Mouse (Mus musculus): ENCODE measurements at regions not wholly inside any gene's neighbourhood (a gene's known extent, or its start where the extent isn't known, plus 50 kb on each side); places are given as distances from the start of the nearest gene placed in this dataset.

GRCm38 (mm10) chr2:45208526-45208925 lies 91.3 kb upstream of the Zeb2 start:
- DNase-seq (ENCODE audit: low spot score in 2 of 2), result no peak

DNA sequence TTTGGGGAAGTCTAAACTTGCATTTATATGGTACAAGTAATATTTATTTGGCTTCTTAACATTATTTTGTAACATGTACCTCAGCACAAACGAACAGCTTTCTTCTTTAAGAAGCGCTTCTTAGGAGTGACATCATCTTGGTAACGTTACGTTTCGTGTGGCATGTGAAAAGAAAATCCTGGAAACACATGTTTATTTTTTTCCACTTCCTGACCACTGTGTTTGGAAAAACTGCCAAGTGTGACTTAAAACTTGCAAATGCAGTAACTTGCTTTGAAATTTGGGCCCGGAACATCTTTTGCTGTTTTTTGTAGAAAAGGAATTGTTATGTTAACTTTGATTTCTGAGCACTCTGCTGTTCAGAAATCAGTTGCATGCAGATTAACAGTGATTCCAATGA lies 88.6 kb upstream of the Zeb2 start:
- DNase-seq (ENCODE audit: low spot score in 2 of 2), result no peak

DNA sequence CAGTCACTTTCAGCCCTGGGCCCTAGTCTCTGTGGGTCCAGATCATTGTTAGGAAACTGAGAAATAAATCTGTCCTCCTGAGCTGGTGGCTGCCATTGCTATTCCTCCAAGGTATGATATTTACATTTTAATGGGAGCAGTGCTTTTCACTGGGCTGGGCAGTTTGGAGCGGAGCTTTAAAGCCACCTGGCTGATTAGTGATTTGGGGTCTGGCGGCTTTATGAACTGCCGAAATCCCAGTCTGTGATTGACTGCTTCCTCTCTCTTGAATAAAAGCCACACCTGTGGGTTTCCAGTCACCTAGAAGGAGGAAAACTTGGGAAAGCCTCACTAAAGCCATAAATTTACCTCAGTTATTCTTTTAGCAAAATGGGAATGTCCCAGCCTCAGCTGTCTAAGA lies 88.0 kb upstream of the Zeb2 start:
- DNase-seq (ENCODE audit: low spot score in 2 of 2), result no peak

DNA sequence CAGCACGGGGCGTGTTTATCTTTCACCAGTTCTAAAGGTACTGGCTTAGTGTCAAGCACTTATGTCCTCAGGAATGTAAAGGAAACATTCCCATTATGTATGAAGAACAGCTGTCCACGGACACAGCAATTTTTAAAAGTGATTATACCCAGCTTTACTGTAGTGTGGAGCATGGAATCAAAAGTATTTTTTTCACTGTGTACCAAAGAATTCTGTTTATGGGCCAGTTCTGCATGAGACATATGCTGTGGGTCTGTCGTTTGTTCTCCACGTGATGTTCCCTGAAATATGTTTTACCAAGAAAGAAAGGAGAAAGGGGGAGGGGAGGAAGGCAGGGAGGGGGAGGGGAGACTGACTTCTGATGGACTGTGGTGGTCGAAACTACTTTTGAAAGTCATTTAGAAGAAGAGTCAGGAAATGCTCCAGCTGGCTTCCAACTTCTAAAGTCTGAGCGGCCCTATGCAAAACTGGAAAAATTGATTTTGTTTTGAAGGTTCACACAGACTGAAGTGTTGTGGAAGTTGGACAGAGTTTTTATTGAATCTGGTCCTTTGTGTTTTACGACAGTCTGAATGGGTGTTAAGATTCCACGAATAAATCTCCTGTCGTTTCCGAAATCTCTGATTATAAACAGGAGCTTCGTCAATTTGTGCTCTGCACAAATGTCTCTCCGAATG lies 80.9 kb upstream of the Zeb2 start:
- no peak for DNase-seq (ENCODE audit: low spot score in 2 of 2)

DNA sequence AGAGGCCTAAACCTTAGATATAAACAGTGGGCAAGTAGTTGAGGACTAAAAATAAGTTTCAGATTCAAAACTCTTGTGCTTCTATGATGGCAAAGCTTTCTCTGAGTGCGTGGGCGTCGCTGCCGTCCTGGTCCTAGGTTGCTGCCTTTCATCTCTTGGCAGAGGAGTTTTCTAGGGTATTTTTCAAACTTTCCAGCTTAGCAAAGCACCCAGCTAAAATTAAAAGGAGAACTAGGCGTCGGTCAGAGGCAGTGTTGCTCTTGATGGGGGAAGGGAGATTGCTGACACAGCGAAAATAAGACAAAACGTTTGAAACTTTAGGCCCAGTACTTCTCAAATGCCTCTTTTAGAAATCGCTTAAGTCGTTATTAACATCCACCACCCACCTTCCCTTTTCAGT lies 80.1 kb upstream of the Zeb2 start:
- no peak for DNase-seq (ENCODE audit: low spot score in 2 of 2)

GRCm38 (mm10) chr2:45196511-45196910 lies 79.3 kb upstream of the Zeb2 start:
- no peak for DNase-seq (ENCODE audit: low spot score in 2 of 2)

GRCm38 (mm10) chr2:45194335-45194734 lies 77.1 kb upstream of the Zeb2 start:
- DNase-seq (ENCODE audit: low spot score in 2 of 2), result no peak

DNA sequence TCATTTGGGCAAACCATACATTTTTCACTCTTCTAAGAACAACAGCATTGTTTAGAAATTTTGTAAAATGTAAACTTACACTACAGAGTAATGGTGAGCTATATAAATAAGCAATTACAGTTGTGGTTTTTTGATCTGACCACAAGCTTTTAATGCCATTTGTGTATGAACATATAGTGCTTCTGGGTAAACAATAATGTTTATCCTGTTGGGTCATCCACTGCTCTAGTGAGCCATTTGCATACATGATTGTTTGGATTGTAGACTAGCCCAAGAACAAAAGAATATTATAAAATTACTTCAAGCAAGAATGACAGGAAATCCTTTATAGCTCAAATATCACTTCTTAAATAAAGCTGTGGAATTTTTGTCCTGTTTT lies 68.4 kb upstream of the Zeb2 start:
- no peak for DNase-seq (ENCODE audit: low spot score in 2 of 2)

GRCm38 (mm10) chr2:45184704-45185620 lies 67.8 kb upstream of the Zeb2 start:
- DNase-seq (ENCODE audit: low spot score in 2 of 2), result peak in 1 of 2 experiments; percentile 22

DNA sequence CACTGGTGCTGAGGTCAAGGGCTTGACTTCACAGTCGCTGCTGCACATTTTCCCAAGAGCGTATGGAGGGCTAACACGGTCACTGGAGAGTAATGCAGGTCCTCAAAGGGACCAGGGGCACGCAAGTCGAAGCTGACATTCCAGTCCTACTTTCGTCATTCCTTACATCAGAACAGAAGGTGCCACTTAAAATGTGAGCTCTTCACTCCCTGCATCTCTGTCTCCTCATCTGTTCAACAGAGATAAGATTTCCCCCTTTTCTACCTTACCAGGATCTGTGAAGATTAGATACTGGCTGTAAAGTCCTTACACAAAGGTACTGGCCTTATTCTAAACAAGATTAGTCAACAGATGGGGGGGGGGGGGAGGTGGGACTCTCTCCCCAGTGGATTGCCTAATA lies 67.0 kb upstream of the Zeb2 start:
- DNase-seq (ENCODE audit: low spot score in 2 of 2), result no peak

DNA sequence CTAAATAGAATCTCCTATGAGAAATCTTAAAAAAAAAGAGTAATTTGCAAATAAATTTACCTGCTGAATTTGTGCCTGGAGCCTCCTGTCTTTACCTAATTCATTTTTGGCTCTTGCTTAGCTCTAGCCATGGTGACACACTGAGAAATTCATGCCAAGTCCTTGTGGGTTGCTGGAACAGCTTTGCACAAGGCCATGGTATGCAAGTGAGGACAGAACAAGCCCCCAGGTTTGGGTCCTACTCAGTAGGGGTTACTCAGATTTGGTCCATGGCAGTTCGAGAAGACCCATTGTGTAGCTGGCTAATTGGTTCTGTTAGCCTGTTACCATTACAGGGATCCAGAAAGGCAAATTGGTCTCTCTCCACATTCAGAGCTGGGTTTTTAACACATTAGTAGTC lies 65.7 kb upstream of the Zeb2 start:
- no peak for DNase-seq (ENCODE audit: low spot score in 2 of 2)

DNA sequence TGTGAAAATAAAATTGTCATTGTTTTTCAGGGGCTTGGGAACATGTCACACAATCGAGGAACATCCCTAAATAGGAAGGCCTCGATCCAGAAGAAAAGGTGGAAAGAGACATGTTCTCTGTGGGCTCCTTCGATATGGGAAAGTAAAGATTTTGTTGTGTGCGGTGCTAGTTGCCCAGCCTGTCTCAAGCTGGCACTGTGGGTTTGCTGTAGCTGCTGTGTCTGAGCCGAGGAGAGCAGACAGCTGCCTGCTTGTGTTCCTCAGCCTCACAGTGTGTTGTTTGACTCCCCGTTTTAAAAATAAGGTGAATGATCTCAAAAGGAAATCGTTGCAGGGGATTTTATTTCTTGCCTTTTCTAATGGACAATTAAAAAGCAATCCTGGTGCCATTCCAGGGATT lies 64.4 kb upstream of the Zeb2 start:
- no peak for DNase-seq (ENCODE audit: low spot score in 2 of 2)

DNA sequence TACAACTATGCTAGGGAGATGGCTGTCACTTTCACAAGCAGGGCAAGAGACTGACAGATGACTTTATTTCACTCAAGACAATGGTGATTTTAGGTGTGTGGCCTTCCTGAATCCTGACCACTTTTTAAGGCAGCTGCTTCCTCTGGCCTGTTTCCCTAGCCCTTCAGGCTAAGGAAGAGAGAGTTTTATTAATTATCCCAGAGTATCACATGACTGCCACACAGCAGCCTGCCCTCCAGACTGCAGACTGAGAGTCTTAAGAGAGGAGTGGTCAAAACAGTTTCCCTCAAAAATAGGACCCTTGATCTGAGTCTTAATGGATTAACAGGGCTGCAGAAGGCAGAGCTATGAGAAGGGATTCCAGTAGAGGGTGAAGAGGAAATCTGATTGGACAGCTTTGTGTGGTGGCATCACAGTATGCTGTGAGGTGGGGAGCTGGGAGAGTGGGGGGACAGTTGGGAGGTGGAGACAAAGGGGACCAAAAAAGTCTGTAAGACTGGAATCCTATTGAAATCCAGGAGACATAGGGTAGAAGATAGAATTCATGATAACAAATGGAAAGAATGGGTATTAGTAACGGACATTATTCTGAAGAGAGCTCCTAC lies 61.8 kb upstream of the Zeb2 start:
- DNase-seq (ENCODE audit: low spot score in 2 of 2), result no peak

DNA sequence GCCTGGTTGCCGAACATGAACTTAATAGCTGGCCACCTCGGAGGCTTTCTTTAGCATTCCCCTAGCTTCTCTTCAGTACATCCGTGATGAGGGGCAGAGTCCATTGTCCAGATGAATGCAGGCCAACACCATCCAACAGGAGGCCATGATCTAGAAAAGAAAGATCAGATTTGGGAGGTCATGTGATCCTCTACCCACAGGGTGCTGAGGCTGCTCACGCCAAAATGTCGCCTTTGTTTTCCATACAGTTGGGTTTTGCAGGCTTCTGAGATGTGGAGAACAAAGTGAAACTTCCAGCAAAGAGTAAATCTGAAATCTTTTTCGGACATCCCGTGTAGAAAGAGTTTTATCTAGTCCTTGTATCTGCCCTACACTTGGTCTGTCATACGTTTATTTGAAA lies 55.2 kb upstream of the Zeb2 start:
- DNase-seq (ENCODE audit: low spot score in 2 of 2), result no peak

- no peak for DNase-seq (ENCODE audit: low spot score in 2 of 2)
Observed at GRCm38 (mm10) chr2:45171520-45172173, 54.5 kb upstream of the Zeb2 start.

DNA sequence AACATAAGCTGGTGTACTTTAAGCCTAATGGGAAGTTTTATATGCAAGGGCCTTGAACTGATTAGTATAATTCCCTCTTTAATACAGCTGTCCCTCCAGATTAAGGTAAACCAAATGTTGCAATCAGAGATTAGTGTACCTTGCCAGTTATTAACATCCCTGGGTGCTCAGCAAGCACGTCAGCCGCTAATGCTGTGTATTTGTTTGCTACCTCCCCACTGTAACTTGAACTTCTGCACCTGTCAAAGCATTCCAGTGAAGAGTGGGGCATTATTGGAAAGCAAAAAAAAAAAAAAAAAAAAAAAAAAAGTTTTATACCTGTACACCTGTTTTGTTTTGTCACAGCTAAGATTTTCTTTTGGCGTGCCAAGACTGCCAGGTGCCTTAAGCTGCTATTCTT lies 53.1 kb upstream of the Zeb2 start:
- no peak for DNase-seq (ENCODE audit: low spot score in 2 of 2)

DNA sequence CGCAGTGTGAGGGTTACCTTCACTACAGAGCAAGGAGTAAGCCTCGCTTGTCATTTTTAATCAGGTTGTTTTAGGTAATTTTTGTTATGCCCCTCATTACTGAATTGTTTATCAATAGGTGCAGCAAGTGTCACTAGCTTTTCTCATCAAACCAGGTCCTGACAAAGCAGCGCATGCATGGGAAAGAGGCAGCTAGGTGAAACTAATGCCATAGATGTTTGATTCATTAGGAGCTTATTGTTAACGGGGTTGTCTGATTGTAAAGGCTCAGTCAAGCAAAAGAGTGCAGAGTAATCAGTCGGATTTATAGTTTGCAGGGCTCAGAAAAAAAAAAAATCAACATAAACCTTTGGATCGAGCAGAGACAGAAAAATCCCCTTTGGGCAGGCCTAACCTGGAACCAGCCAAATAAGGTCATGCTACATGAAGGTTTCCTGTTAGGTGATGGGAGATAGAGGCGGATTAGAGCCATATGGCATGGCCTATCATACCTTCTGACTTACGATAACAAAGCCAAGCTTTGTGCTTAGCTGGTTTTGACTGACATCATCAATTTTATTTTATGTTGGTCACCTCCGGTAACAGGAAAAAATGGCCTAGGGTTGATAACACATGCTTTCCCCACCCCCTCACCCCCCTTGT lies 52.4 kb upstream of the Zeb2 start:
- DNase-seq (ENCODE audit: low spot score in 2 of 2), result no peak

DNA sequence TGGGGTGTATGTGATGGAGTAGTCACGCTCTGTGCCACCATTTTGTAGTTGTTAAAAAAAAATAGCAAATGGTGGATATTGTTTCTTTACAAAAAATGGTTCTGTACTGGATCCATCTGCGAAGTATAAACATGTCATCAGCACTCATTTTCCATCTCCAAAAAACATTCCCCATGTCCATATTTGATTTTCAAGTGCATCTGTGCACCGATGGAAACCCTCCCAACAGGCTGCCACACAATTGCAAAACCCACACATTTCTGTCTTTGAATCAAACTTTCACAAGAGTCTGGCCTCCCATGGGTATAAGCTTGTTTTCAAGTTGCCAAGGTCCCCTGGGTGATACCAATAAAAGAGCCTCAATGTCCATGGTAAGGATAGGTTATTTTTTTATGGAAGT lies 51.4 kb upstream of the Zeb2 start:
- no peak for DNase-seq (ENCODE audit: low spot score in 2 of 2)
